Mouse (Mus musculus): Measurements from ENCODE around the gene 2310009B15Rik. TPM values are rescaled to one million over a fixed set of nuclear protein-coding genes. Genes with fewer than 3 reads are reported as not detected.

2310009B15Rik gene
- polyA plus RNA-seq, 1 experiment from 2014 or later = 31.3 TPM

DNA sequence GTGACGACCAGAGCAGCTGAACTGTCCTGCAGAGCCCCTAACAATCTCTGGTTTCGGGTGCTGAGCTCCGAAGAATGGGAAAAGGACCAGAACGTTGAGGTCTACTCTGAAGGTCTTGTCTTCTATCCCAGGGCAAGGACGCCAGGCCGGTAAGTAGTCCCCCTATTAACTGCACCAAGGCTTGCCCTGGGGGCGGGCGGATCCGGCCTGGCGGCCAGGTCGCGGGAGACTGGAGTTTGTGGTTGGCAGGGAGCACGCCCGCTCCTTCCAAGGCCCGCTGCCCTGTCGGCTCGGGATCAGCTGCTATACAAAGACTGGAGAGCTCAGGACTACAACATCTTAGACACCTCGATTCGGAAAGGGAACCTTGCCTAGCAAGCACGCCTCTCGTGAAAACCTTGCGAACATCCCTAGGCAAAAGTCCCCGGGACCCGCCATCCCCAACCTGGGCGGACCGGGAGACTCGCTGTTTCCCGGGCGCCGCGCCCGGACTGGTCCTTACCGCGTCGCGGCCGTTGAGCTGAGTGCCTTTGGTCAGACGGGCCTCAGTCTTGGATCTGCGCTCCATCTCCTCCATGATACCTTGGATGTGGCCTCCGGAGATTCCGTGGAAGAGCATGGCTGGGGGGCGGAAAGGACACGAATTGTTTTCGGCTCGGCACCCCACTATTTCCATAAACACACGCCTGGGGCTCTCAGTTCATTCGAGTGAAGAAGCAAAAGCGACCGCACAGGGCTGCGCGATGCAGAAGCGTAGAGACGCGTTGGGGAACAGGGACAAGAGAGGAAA is 15.2 kb downstream of the 2310009B15Rik start:
- Histone ChIP-seq H3K4me1 (replicated peaks) (peaks cover 30% of the 10 kb centered on the region; the same call in 1 of the 2 replicates), H3K4me2 (peak overlapping the region; percentile 73), H3K4me3 (peak overlapping the region; percentile 46), H3K9me3 (replicated peaks) (no peaks in the 10 kb centered on the region), H3K36me3 (no peaks in the 10 kb centered on the region), H3K27me3 (replicated peaks) (peaks cover 63% of the 10 kb centered on the region), H3K27ac (ENCODE audit: poor library complexity, severe bottlenecking) (no peak overlapping the region), H3K9ac (peak overlapping the region; percentile 40; the same call in 1 of the 2 replicates)
- ATAC-seq (ENCODE audit: insufficient number of reproducible peaks, low FRiP score) = 0 out of 2 replicates have a peak, but pooled peaks have one; percentile 38
- 2% methylated on average over 54 of the region's 54 CpGs for WGBS

DNA sequence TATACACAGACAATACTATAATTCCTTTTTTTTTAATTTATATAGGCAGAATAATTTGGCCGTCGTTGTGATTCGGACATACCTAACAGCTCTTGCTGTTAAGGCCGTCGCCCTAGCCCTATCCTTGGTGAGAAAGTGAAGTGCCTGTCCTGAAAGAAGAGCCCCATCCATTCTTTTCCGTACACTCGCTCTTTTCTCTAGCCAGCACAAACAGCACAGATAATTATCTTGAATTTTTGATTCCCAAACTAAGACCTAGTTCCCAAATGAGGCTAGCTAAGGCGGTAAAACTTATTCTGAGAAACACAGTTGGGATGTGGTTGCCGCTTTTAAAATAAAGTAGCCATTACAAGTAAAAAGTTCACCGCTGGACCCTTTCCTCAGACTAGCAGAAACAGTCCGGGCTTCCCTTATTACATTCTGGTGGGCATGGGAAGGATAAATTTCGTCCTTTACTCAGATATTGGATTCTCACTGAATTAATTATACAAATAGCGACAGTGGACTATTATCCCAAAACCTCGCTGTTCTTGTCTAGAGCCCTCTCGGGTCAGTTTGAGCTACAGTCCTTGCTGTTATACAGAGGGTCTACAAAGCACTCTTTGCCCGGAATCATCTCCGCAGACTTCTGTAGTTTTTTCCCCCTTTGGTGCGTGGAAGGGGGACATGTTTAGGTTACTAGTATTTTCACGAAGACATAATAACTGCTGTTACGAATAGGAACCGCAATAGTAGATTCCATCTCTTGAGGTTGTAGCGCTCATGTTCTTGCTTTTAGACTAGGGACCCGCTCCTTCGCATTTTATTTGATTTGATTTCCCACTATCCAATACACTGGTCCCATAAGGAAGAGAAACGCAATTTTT is 16.0 kb downstream of the 2310009B15Rik start:
- H3K27me3 ChIP-seq (replicated peaks) = peaks cover 63% of the 10 kb centered on the region
- 9% methylated on average over 25 of the region's 25 CpGs for WGBS
- no peak overlapping the region for H3K9ac ChIP-seq
- H3K36me3 ChIP-seq = no peaks in the 10 kb centered on the region
- peak overlapping the region; percentile 46 for H3K4me3 ChIP-seq
- H3K27ac ChIP-seq (ENCODE audit: poor library complexity, severe bottlenecking) = no peak overlapping the region
- no peaks in the 10 kb centered on the region for H3K9me3 ChIP-seq (replicated peaks)
- H3K4me1 ChIP-seq (replicated peaks) = peaks cover 30% of the 10 kb centered on the region; the same call in 1 of the 2 replicates
- no peak for ATAC-seq (ENCODE audit: insufficient number of reproducible peaks, low FRiP score)
- peak overlapping the region; percentile 73 for H3K4me2 ChIP-seq

DNA sequence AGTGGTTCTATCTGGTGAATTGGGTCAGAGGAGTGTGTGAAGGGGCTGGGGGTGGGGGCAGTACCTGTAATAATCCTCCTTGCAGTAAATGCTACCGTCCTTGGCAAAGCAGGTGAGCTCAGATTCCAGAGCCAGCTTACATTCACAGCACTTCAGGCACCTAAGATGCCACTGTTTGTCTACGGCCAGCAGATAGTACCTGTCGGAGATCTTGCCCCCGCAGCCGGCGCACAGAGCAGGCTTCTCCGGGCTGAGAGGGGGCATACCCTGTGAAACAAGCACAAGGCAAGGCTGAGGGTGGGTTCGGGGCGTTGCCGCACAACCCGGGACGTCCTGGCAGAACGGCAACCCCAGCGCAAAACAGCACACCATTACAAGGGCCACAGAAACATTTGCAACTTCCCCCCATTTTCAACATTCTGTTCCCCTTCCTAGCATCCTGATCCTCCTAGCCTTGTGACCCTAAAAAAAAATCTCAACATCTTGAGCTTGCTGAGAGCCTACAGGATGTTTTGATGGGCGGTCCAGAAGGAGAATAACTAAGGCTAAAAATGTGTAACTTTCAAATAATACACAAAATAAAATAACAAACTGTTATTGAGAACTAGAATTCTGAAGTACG is 16.7 kb downstream of the 2310009B15Rik start:
- 9% methylated on average over 16 of the region's 16 CpGs for WGBS
- Histone ChIP-seq H3K4me3 (no peak overlapping the region), H3K36me3 (no peaks in the 10 kb centered on the region), H3K4me2 (no peak overlapping the region), H3K4me1 (replicated peaks) (peaks cover 30% of the 10 kb centered on the region; the same call in 1 of the 2 replicates), H3K9me3 (replicated peaks) (no peaks in the 10 kb centered on the region), H3K27me3 (replicated peaks) (peaks cover 58% of the 10 kb centered on the region), H3K9ac (no peak overlapping the region), H3K27ac (ENCODE audit: poor library complexity, severe bottlenecking) (no peak overlapping the region)
- ATAC-seq (ENCODE audit: insufficient number of reproducible peaks, low FRiP score) = no peak

DNA sequence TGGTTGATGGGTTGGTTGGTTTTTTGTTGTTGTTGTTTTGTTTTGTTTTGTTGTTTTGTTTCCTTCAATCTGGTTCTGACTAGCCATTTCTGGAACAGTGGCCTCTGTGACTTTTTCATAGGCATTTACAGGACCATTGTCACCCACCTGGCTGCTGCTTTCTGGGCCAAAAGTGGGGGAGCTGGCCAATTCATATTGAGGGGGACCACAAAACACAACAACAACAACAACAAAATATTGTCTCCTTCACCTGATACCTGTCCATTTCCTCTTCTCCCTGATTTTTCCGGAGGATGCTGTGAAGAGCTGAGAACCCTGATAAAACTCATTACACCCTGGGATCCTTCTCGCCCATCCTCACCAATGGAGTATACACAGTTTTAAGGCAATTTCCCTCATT is 17.4 kb downstream of the 2310009B15Rik start:
- Histone ChIP-seq H3K27ac (ENCODE audit: poor library complexity, severe bottlenecking) (no peak overlapping the region), H3K9me3 (replicated peaks) (no peaks in the 10 kb centered on the region), H3K4me2 (no peak overlapping the region), H3K4me3 (no peak overlapping the region), H3K36me3 (no peaks in the 10 kb centered on the region), H3K4me1 (replicated peaks) (peaks cover 30% of the 10 kb centered on the region; the same call in 1 of the 2 replicates), H3K27me3 (replicated peaks) (peaks cover 58% of the 10 kb centered on the region), H3K9ac (no peak overlapping the region)
- ATAC-seq (ENCODE audit: insufficient number of reproducible peaks, low FRiP score) = no peak
- 18% methylated on average over 2 of the region's 2 CpGs for WGBS

DNA sequence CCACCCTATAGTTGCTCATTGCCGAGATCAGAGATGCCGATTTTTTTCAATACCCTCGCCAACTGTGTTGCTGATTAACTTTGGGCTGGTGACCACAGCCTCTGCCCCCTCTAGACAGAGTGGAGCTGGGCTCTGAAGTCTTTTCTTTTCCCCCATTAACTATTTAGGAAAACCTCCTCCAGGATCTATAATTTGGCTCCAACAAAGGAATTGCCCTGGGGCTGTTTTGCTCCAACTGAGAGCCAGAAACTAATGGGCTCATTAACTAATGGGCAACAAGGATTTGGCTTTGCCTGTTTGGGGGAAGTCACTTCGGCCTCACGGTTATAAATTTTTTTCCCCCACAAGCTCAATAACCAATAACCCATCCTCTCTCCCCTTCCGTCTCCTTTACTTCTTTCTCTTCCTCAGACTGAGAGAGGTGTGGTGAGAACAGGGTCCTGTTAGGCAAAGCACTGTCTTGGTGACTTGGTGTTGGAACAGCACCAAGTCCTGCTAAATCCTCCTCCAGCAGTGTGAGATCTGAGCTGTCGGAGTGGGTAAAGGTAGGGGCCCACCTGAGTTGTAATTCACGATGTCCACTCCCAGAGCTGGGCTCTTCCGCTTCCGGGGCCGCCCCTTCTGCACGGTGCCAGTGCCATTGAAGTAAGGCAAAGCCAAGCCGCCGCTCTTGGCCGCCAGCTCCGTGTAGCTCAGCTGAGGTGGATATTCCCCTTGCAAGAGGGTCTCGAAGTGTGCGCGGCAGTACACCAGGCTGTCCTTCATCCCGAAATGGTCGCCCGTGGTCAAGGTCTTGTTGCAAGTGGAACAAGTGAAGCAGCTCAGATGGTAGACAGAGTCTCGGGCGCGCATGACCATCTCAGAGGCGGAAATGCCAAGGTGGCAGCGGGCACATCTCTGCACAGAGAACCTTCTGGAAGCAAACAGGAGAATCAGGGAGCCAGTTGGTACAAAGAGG is 18.6 kb downstream of the 2310009B15Rik start:
- no peaks in the 10 kb centered on the region for H3K9me3 ChIP-seq (replicated peaks)
- peaks cover 62% of the 10 kb centered on the region for H3K27me3 ChIP-seq (replicated peaks)
- peak overlapping the region; percentile 3; the same call in 1 of the 2 replicates for H3K4me3 ChIP-seq
- peaks cover 19% of the 10 kb centered on the region; the same call in 1 of the 2 replicates for H3K4me1 ChIP-seq (replicated peaks)
- peak overlapping the region; percentile 42 for H3K4me2 ChIP-seq
- H3K9ac ChIP-seq = no peak overlapping the region
- 17% methylated on average over 27 of the region's 27 CpGs for WGBS
- no peak for ATAC-seq (ENCODE audit: insufficient number of reproducible peaks, low FRiP score)
- no peak overlapping the region for H3K27ac ChIP-seq (ENCODE audit: poor library complexity, severe bottlenecking)
- no peaks in the 10 kb centered on the region for H3K36me3 ChIP-seq

DNA sequence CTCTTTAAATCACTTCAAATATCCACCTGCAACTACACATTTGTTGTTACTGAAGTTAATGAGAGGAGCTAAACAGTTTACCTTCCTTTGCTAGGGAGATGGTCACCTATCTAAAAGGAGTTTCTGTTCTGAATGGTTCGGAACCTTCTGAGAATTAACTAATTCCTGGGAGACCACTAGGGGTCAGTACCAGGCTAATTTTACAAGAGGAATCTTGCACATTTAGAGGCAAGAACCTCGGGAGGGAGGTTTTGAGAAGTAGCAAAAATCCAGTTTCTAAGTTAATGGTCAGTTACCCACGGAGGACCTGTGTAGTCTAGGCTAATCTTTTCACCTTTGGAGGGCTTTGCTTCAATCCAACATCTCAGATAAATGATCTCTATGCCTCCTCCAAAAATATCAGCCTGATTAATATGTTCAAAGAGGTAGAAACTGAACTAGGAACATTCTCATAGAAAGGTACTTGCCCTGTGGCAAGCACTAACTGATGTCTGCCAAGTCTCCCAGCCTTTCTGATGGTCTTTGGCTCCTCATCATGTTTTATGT is 21.2 kb downstream of the 2310009B15Rik start:
- Histone ChIP-seq H3K36me3 (no peaks in the 10 kb centered on the region), H3K27ac (ENCODE audit: poor library complexity, severe bottlenecking) (no peak overlapping the region), H3K4me3 (no peak overlapping the region), H3K27me3 (replicated peaks) (peaks cover 65% of the 10 kb centered on the region), H3K9ac (no peak overlapping the region), H3K9me3 (replicated peaks) (no peaks in the 10 kb centered on the region), H3K4me2 (no peak overlapping the region), H3K4me1 (replicated peaks) (0 out of 2 replicates have a peak, but pooled peaks cover 4% of the 10 kb centered on the region)
- WGBS = 6% methylated on average over 3 of the region's 3 CpGs
- no peak for ATAC-seq (ENCODE audit: insufficient number of reproducible peaks, low FRiP score)

DNA sequence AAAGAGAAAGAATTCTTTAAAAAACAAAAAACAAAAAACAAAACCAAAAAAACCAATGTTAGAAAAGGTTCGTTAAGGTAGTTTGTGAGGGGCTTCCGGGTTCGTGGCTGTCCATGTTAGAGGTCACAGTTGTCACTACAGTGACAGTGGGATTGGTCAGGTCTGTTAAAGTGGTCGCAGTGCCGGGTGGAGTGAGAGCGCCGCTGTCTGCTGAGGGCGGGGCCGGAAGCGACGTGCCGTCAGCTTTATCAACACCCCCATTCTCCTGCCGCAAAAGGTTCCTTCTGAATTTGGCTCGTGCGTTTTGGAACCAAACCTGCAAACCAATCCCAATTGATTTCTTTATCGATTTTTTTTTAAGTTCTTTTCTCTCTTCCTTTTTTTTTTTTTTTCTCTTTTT is 25.3 kb downstream of the 2310009B15Rik start:
- ATAC-seq (ENCODE audit: insufficient number of reproducible peaks, low FRiP score) = no peak
- Histone ChIP-seq H3K9ac (no peak overlapping the region), H3K9me3 (replicated peaks) (no peaks in the 10 kb centered on the region), H3K4me2 (peak overlapping the region; percentile 70), H3K4me1 (replicated peaks) (no peaks in the 10 kb centered on the region), H3K27ac (ENCODE audit: poor library complexity, severe bottlenecking) (no peak overlapping the region), H3K36me3 (no peaks in the 10 kb centered on the region), H3K4me3 (peak overlapping the region; percentile 39), H3K27me3 (replicated peaks) (peaks cover 31% of the 10 kb centered on the region)
- WGBS = 2% methylated on average over 16 of the region's 16 CpGs

DNA sequence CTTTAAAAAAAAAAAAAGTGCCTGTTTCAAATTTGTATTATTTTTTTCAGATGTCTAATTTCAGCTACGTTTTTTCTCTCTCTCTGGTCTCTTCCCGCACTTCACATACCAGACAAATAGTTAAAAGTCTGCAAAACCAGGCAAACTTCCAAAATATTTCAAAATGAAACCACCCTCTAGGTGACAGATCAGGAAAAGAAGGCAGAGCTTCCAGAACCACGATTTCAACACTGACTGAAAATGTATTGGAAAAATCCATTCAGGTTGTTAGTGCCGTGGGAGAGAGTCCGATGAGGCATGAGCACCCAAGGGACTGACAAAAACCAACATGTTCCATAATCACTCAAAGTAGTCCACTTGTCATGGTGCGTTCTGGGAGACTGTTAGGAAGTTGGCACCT is 29.8 kb downstream of the 2310009B15Rik start:
- Histone ChIP-seq H3K4me3 (no peak overlapping the region), H3K9me3 (replicated peaks) (no peaks in the 10 kb centered on the region), H3K27ac (ENCODE audit: poor library complexity, severe bottlenecking) (no peak overlapping the region), H3K27me3 (replicated peaks) (no peaks in the 10 kb centered on the region), H3K9ac (no peak overlapping the region), H3K36me3 (no peaks in the 10 kb centered on the region), H3K4me2 (no peak overlapping the region), H3K4me1 (replicated peaks) (no peaks in the 10 kb centered on the region)
- whole genome bisulfite sequencing = 58% methylated on average over 6 of the region's 6 CpGs
- ATAC-seq (ENCODE audit: insufficient number of reproducible peaks, low FRiP score) = no peak

DNA sequence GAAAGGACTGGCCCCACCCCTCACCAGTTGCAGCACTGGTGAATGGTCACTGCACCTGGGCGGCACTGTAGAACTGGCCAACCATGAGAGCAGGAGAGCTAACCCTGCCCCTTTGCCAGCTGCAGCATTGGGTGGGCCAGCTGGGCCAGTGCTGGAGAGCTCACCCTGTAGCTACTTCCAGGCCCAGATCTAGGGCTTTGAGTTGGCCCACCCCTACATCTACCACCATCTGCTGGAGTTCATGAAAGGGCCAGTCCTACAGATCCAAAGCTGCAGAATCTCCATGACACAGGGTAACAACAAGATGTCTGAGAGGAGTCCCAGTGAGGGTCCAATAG is 33.7 kb downstream of the 2310009B15Rik start:
- Histone ChIP-seq H3K9me3 (replicated peaks) (no peaks in the 10 kb centered on the region), H3K27me3 (replicated peaks) (no peaks in the 10 kb centered on the region), H3K36me3 (no peaks in the 10 kb centered on the region), H3K4me1 (replicated peaks) (no peaks in the 10 kb centered on the region), H3K4me3 (no peak overlapping the region), H3K27ac (ENCODE audit: poor library complexity, severe bottlenecking) (no peak overlapping the region), H3K4me2 (no peak overlapping the region), H3K9ac (no peak overlapping the region)
- ATAC-seq (ENCODE audit: insufficient number of reproducible peaks, low FRiP score) = no peak
- 80% methylated on average over 1 of the region's 1 CpGs for WGBS
